Mouse (Mus musculus): Measurements from ENCODE around the gene Mrps2.

- TF ChIP-seq CTCF (IDR thresholded peaks at IDR 0.05; ENCODE audit: borderline replicate concordance, insufficient read depth, low read depth, low read length) (no peak), POLR2A (IDR thresholded peaks at IDR 0.05; ENCODE audit: borderline replicate concordance, insufficient read depth, low read length) (no peak)
These were observed 26.7 kb downstream of the Mrps2 start for GRCm38 (mm10) chr2:28494521-28494920.

Measured in cerebellum, adult 2 months (tissue).